Mouse (Mus musculus) intestine, embryonic 16.5 days (tissue): Measurements from ENCODE around the gene Kcnh7. TPM values are rescaled to one million over a fixed set of nuclear protein-coding genes. Genes with fewer than 3 reads are reported as not detected.

ENCODE experiments used
- ATAC-seq: fragments of 200-750 bp; cut with Nextera tagmentation; 2 replicates; pipeline ENCODE4 v1.8.0; 2017; ENCODE audit warnings: moderate TSS enrichment, moderate library complexity
- H3K27ac ChIP-seq: fragments of 300-500 bp; sonication (generic); 2 replicates; pipeline ENCODE4 v1.5.1; 2014; ENCODE audit warnings: mild to moderate bottlenecking, low read length
- H3K27me3 ChIP-seq: fragments of 300-500 bp; sonication (generic); replicated peaks from 2 replicates; pipeline ENCODE4 v1.6.1; 2014; ENCODE audit warnings: low read length, control low read depth, mixed read lengths; ENCODE audit not compliant: control insufficient read depth, insufficient read depth
- H3K36me3 ChIP-seq: fragments of 300-500 bp; sonication (generic); 2 replicates; pipeline ENCODE4 v1.6.1; 2014; ENCODE audit warnings: low read length, control low read depth; ENCODE audit not compliant: control insufficient read depth, insufficient read depth
- H3K4me1 ChIP-seq: fragments of 300-500 bp; sonication (generic); 2 replicates; pipeline ENCODE4 v1.6.1; 2014; ENCODE audit warnings: low read length, control low read depth, mixed read lengths; ENCODE audit not compliant: control insufficient read depth, insufficient read depth
- H3K4me2 ChIP-seq: fragments of 300-500 bp; sonication (generic); 2 replicates; pipeline ENCODE4 v1.6.1; 2014; ENCODE audit warnings: low read depth, low read length, control low read depth
- H3K4me3 ChIP-seq: fragments of 300-500 bp; sonication (generic); 2 replicates; pipeline ENCODE4 v1.5.1; 2014; ENCODE audit warnings: mild to moderate bottlenecking, low read length
- H3K9ac ChIP-seq: fragments of 300-500 bp; sonication (generic); 2 replicates; pipeline ENCODE4 v1.6.1; 2014; ENCODE audit warnings: low read depth, low read length
- H3K9me3 ChIP-seq: fragments of 300-500 bp; sonication (generic); 2 replicates; pipeline ENCODE4 v1.6.1; 2016; ENCODE audit warnings: low read length, control low read depth; ENCODE audit not compliant: control insufficient read depth
- WGBS: fragments of 180-500 bp; shearing (Covaris S2); extraction: QIAGEN DNeasy Blood & Tissue Kit; methylation state at CpG from one replicate; pipeline ENCODE4 v1.1.7; 2014; 5-methylcytosine and 5-hydroxymethylcytosine counted together
- polyA plus RNA-seq: library from polyadenylated mRNA; unstranded; fragments of >200 nt; fragmentation: Nextera tagmentation; extraction: Ambion mirVana; gene quantifications from 2 replicates; pipeline ENCODE4 v1.2.1, GENCODE M21; 2015

The Kcnh7 gene
- polyA plus RNA-seq, 1 experiment from 2014 or later, result 0.34 TPM

DNA sequence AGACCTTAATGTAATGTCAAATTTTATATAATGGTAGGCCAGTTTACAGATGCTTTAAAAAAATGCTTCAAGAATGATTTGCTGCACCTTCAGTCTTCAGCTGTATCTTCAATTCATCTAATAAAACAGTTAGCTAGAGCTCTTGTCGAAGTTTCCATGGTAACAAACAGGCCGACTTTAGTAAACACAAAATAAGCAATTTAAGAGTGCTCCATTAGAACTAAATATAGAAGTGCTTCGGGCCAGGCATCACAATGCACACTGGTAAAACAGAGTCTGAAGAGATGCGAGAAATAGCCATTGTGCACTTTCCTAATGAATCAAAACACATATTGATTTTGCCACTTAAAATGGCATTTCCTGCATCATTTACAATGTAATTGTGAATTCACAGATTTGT, 305.3 kb downstream of the Kcnh7 start:
- Histone ChIP-seq H3K9me3 (no peaks in the 10 kb centered on the region), H3K36me3 (no peaks in the 10 kb centered on the region), H3K27ac (no peak overlapping the region), H3K4me3 (no peak overlapping the region), H3K4me2 (no peak overlapping the region), H3K9ac (no peak overlapping the region), H3K27me3 (no peaks in the 10 kb centered on the region), H3K4me1 (no peaks in the 10 kb centered on the region)
- 74% methylated on average over 4 of the region's 4 CpGs for WGBS
- no peak for ATAC-seq

- Histone ChIP-seq H3K9me3 (no peaks in the 10 kb centered on the region), H3K4me2 (no peak overlapping the region)
Observed at GRCm38 (mm10) chr2:62855391-62855790, 328.7 kb downstream of the Kcnh7 start.

GRCm38 (mm10) chr2:62842630-62843029, 341.5 kb downstream of the Kcnh7 start:
- WGBS, result 76% methylated on average over 1 of the region's 1 CpGs
- Histone ChIP-seq H3K36me3 (no peaks in the 10 kb centered on the region), H3K9ac (no peak overlapping the region), H3K9me3 (no peaks in the 10 kb centered on the region), H3K4me1 (no peaks in the 10 kb centered on the region), H3K4me2 (no peak overlapping the region), H3K4me3 (no peak overlapping the region), H3K27me3 (no peaks in the 10 kb centered on the region), H3K27ac (no peak overlapping the region)
- ATAC-seq, result no peak

More at GRCm38 (mm10) chr2:62855391-62855790, 328.7 kb downstream of the Kcnh7 start:
- Histone ChIP-seq H3K27me3 (no peaks in the 10 kb centered on the region), H3K4me1 (no peaks in the 10 kb centered on the region), H3K27ac (no peak overlapping the region), H3K36me3 (no peaks in the 10 kb centered on the region), H3K9ac (no peak overlapping the region), H3K4me3 (no peak overlapping the region)
- WGBS, result 95% methylated on average over 3 of the region's 3 CpGs
- ATAC-seq, result no peak

DNA sequence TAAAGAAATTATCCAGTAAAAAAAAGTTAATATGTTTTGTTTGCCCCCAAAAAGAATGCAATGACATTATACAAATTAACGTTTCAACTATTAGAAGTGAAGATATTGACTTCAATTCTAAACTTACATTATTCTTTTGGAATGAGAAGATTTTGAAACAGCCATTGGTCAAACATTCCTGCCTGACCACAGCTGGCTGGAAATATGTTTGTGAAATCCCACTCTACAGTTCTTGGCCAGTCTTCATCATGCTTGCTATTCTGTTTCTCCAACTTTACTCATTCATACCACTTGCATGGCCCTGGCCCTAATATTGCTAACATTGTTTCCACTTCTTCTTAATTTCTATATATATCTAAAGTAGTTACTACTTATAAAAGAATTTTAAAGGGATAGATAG, 349.8 kb downstream of the Kcnh7 start:
- WGBS, result 64% methylated on average over 1 of the region's 1 CpGs
- Histone ChIP-seq H3K36me3 (no peaks in the 10 kb centered on the region), H3K4me3 (no peak overlapping the region), H3K9ac (no peak overlapping the region), H3K9me3 (no peaks in the 10 kb centered on the region), H3K4me2 (no peak overlapping the region), H3K27ac (no peak overlapping the region), H3K27me3 (no peaks in the 10 kb centered on the region), H3K4me1 (no peaks in the 10 kb centered on the region)
- ATAC-seq, result no peak

DNA sequence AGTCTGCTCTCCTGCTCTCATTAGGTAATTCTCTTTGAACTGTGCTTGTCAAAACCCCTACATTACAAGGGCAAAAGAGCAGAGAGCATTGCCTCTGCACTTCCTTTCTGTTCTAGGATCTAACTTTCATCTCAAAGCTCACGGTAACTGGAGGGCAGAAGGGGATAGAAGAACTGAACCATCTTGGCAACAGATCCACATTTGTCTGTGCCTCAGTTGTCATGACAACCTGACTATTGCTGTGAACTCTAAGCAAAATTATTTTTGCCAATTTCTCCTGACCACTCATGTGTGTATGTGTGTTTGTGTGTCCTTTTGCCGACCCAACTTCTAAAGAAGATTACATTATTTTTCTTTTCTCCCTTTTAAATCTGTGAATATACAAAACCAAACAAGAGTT, 364.9 kb downstream of the Kcnh7 start:
- no peaks in the 10 kb centered on the region for H3K36me3 ChIP-seq
- no peaks in the 10 kb centered on the region for H3K27me3 ChIP-seq
- no peak for ATAC-seq
- H3K4me1 ChIP-seq, result no peaks in the 10 kb centered on the region
- no peak overlapping the region for H3K9ac ChIP-seq
- no peaks in the 10 kb centered on the region for H3K9me3 ChIP-seq
- no peak overlapping the region for H3K27ac ChIP-seq
- H3K4me2 ChIP-seq, result no peak overlapping the region
- WGBS, result 69% methylated on average over 2 of the region's 2 CpGs
- no peak overlapping the region for H3K4me3 ChIP-seq

- Histone ChIP-seq H3K4me2 (no peak overlapping the region), H3K36me3 (no peaks in the 10 kb centered on the region), H3K27me3 (no peaks in the 10 kb centered on the region), H3K9me3 (no peaks in the 10 kb centered on the region), H3K9ac (no peak overlapping the region), H3K27ac (no peak overlapping the region), H3K4me1 (no peaks in the 10 kb centered on the region), H3K4me3 (no peak overlapping the region)
- ATAC-seq, result no peak
- WGBS, result 87% methylated on average over 3 of the region's 3 CpGs
Observed at GRCm38 (mm10) chr2:62816016-62816415, 368.1 kb downstream of the Kcnh7 start.

DNA sequence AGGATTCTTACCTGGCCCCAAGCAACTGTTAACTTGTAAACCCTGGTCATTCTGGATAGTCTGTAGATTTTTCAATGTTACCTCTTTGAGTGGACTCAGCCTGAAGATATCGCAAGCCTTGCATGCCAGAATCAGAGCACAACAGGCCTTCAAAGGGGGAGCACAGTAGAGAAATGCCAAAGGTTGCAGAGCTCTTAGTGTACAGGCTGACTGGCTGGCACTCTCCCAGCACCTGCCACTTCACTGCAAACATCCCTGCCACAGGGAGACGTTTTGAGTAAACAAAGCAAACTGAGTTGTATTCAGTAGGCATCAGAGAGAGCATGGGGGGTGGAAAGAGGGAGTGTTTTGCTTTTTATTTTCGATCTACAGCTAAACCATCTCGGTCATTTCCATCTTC, 375.3 kb downstream of the Kcnh7 start:
- Histone ChIP-seq H3K4me2 (no peak overlapping the region), H3K4me1 (no peaks in the 10 kb centered on the region), H3K36me3 (no peaks in the 10 kb centered on the region), H3K9me3 (no peaks in the 10 kb centered on the region), H3K27ac (no peak overlapping the region), H3K9ac (no peak overlapping the region), H3K4me3 (no peak overlapping the region), H3K27me3 (no peaks in the 10 kb centered on the region)
- 55% methylated on average over 4 of the region's 4 CpGs for WGBS
- ATAC-seq, result no peak

DNA sequence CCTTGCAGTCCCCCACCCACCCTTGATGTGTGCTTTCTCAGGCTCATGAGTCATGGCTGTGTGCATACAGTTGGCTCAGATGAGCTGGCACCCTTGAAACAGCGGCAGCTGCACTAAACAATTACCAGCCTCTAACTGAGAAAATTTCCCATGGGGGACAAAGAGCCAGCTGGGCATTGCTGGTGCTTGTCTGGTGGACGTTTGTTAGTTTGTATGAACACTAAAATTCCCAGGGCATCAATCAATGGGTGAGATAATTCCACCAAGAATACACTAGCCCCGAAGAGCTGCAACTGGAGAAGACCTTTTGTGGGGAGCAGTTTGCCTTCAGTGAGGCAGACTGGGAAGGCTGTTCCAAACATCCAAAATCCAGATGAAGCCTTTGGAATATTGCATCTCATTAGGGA, 376.6 kb downstream of the Kcnh7 start:
- H3K4me2 ChIP-seq, result no peak overlapping the region
- 39% methylated on average over 3 of the region's 3 CpGs for WGBS
- no peaks in the 10 kb centered on the region for H3K27me3 ChIP-seq
- H3K9me3 ChIP-seq, result no peaks in the 10 kb centered on the region
- no peaks in the 10 kb centered on the region for H3K36me3 ChIP-seq
- ATAC-seq, result no peak
- no peak overlapping the region for H3K4me3 ChIP-seq
- H3K27ac ChIP-seq, result no peak overlapping the region
- no peak overlapping the region for H3K9ac ChIP-seq
- H3K4me1 ChIP-seq, result no peaks in the 10 kb centered on the region

- no peaks in the 10 kb centered on the region for H3K27me3 ChIP-seq
- WGBS, result 89% methylated on average over 3 of the region's 3 CpGs
- no peaks in the 10 kb centered on the region for H3K36me3 ChIP-seq
- no peak overlapping the region for H3K4me2 ChIP-seq
- H3K27ac ChIP-seq, result no peak overlapping the region
- no peaks in the 10 kb centered on the region for H3K4me1 ChIP-seq
- H3K9me3 ChIP-seq, result no peaks in the 10 kb centered on the region
- no peak overlapping the region for H3K9ac ChIP-seq
- H3K4me3 ChIP-seq, result no peak overlapping the region
- ATAC-seq, result no peak
Observed at GRCm38 (mm10) chr2:62806931-62807330, 377.2 kb downstream of the Kcnh7 start.

GRCm38 (mm10) chr2:62804030-62804429, 380.1 kb downstream of the Kcnh7 start:
- no peak overlapping the region for H3K4me3 ChIP-seq
- no peaks in the 10 kb centered on the region for H3K4me1 ChIP-seq
- 83% methylated on average over 1 of the region's 1 CpGs for WGBS
- no peak overlapping the region for H3K4me2 ChIP-seq
- H3K27me3 ChIP-seq, result no peaks in the 10 kb centered on the region
- no peaks in the 10 kb centered on the region for H3K36me3 ChIP-seq
- no peak overlapping the region for H3K27ac ChIP-seq
- ATAC-seq, result no peak
- no peaks in the 10 kb centered on the region for H3K9me3 ChIP-seq
- no peak overlapping the region for H3K9ac ChIP-seq
